Mouse (Mus musculus) olfactory bulb, adult 2 months (tissue): Measurements from ENCODE around the gene Emid1.

ENCODE experiments used
- CTCF ChIP-seq: fragments of 200-500 bp; IDR thresholded peaks from 2 replicates; pipeline ENCODE4 v1.5.1; 2012; ENCODE audit warnings: low read depth, mild to moderate bottlenecking, low read length, moderate library complexity; ENCODE audit not compliant: insufficient read depth
- POLR2A ChIP-seq: fragments of 200-500 bp; IDR thresholded peaks from 2 replicates; pipeline ENCODE4 v1.6.1; 2012; ENCODE audit warnings: mild to moderate bottlenecking, low read depth, low read length, moderate library complexity; ENCODE audit not compliant: insufficient read depth

GRCm38 (mm10) chr11:5175141-5175540 lies 23.1 kb upstream of the Emid1 start:
- TF ChIP-seq CTCF (no peak), POLR2A (no peak)
